Mouse (Mus musculus) G1E (cell line): ENCODE measurements at regions not wholly inside any gene's neighbourhood (a gene's known extent, or its start where the extent isn't known, plus 50 kb on each side); places are given as distances from the start of the nearest gene placed in this dataset.

Experiments
- CTCF ChIP-seq: IDR thresholded peaks from 2 replicates; pipeline ENCODE4 v1.5.1; 2012; ENCODE audit warnings: low read depth, low read length, inconsistent platforms, mixed read lengths
- GATA1 ChIP-seq: IDR thresholded peaks from 2 replicates; pipeline ENCODE4 v1.6.1; 2012; ENCODE audit warnings: borderline replicate concordance, low read length, inconsistent platforms, mixed read lengths
- GATA2 ChIP-seq: IDR thresholded peaks from 2 replicates; pipeline ENCODE4 v1.6.1; 2012; ENCODE audit warnings: low read depth, low read length, inconsistent platforms, borderline replicate concordance
- POLR2AphosphoS5 ChIP-seq: IDR thresholded peaks from 2 replicates; pipeline ENCODE4 v1.6.1; 2012; ENCODE audit warnings: low read depth, low read length, inconsistent platforms; ENCODE audit not compliant: insufficient replicate concordance
- TAL1 ChIP-seq: conservative IDR thresholded peaks from 2 replicates; pipeline ENCODE4 v1.6.1; 2012; ENCODE audit warnings: low read depth, low read length, inconsistent platforms, mixed read lengths

GRCm38 (mm10) chr8:35898493-35898892, 132.9 kb downstream of the Gm19410 start:
- TF ChIP-seq CTCF: no peak
- TF ChIP-seq GATA1: no peak
- TF ChIP-seq TAL1: no peak
- no peak for TF ChIP-seq GATA2
- TF ChIP-seq POLR2AphosphoS5: no peak
